In the genomic region with DNA sequence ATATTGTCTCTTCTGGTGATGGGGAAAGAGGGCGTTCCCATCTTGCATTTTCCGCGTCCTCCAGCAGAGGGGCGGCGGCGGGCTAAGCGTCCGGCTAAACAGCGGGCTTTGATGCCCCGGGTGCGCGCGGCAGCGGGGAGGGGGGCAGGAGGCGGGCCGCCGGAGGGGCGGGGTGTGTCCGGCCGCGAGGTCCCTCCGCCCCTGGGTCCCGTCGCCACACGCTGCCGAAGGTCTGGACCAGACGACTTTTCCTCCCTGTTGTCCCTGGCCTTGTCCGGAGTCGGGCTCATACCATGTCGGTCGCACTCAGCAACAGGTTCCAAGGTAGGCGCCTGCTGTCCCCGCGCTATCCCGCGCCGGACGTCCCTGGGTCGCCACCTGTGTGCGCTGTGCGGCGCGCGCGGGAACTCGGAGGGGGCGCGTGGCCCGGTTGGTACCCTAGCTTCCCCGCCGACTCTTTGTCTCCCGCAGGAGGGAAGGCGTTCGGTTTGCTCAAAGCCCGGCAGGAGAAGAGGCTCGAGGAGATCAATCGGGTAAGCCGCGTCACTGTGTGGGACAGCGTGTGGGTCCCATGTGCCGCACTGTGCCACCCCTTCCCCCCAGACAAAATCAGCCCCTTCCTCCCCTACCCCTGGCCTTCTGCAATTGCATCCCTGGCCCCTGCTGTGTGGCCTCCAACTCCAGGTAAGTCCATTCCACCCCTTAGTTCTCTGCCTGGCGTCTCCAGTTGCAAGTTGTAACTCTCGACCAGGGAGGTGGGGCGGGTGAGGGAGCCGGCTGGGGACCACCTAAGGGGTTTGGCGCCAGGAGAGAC, we compare ENCODE assay signal across 8 mouse cellular contexts. TPM values are rescaled to one million over a fixed set of nuclear protein-coding genes. Genes with fewer than 3 reads are reported as not detected.
DNase-seq lines count a peak whose midpoint lies in the region; ATAC-seq and TF ChIP-seq lines count a peak whose summit lies in the region.

A gene (plus strand): TSS at position 82 of the 814 bp plus-strand sequence.

- DNase-seq in layer of hippocampus, adult 9-11 months, result peak; percentile 21
- DNase-seq in layer of hippocampus, postnatal 14 days (ENCODE audit: low spot score in 2 of 2), result no peak
- peak; percentile 51 to 65 for DNase-seq in heart, adult 18-20 months
- peak; percentile 69 for DNase-seq in kidney, adult 18-20 months
- DNase-seq in lung, adult 18-20 months, result peak; percentile 23 to 64
- peak; percentile 31 to 45 for DNase-seq in thymus, postnatal 36 days

- H3K4me2 ChIP-seq in neural tube, embryonic 12.5 days (replicated peaks), result peak within 1 kb of the TSS; percentile 96

- H3K9me3 ChIP-seq in neural tube, embryonic 12.5 days, result no peaks in the 10 kb centered on the region

- peaks cover 9% of the 10 kb centered on the region; the same call in 1 of the 2 replicates for H3K36me3 ChIP-seq in neural tube, embryonic 12.5 days

- H3K4me3 ChIP-seq in cortical plate, adult 2 months (ENCODE audit: insufficient read depth, low read length), result peak within 1 kb of the TSS; percentile 35
- peak within 1 kb of the TSS; percentile 68 for H3K4me3 ChIP-seq in neural tube, embryonic 12.5 days

- ATAC-seq in neural tube, embryonic 12.5 days (ENCODE audit: low FRiP score, low read depth), result peak; percentile 58; the same call in 1 of the 2 replicates

- no peak for TF ChIP-seq POLR2A in cortical plate, adult 2 months (IDR thresholded peaks at IDR 0.05; ENCODE audit: extremely low read depth, insufficient read depth, low read length)

- no peak within 1 kb of the TSS for H3K27ac ChIP-seq in cortical plate, adult 2 months (ENCODE audit: insufficient read depth, low read length)
- no peak within 1 kb of the TSS for H3K27ac ChIP-seq in neural tube, embryonic 12.5 days

- TF ChIP-seq CTCF in cortical plate, adult 2 months (IDR thresholded peaks at IDR 0.05; ENCODE audit: extremely low read depth, insufficient read depth, low read length), result no peak

- no peaks in the 10 kb centered on the region for H3K4me1 ChIP-seq in cortical plate, adult 2 months (ENCODE audit: control insufficient read depth, insufficient read depth, low read length)
- peaks cover 24% of the 10 kb centered on the region for H3K4me1 ChIP-seq in neural tube, embryonic 12.5 days

- H3K27me3 ChIP-seq in neural tube, embryonic 12.5 days (replicated peaks), result peaks cover 12% of the 10 kb centered on the region

- WGBS in neural tube, embryonic 12.5 days, result under 1% methylated on average over 66 of the region's 66 CpGs

- H3K9ac ChIP-seq in neural tube, embryonic 12.5 days, result peak within 1 kb of the TSS; percentile 74

RNA-seq across cellular contexts. Expression of the gene that starts here (rescaled TPM):
- total RNA-seq in layer of hippocampus, postnatal 14 days (2021), result 1 to 10 TPM; 4.9 to 8.0 TPM
- 7.5 and 10.1 TPM in 2 replicates for polyA plus RNA-seq in cortical plate, adult 2 months (2012; rRNA removed)
- total RNA-seq in heart, adult 18-20 months (2021), result 1 to 10 TPM; 2.5 to 3.5 TPM
- polyA plus RNA-seq in neural tube, embryonic 12.5 days (2016; fragmentation: Nextera tagmentation; extraction: Ambion mirVana), result 39.5 and 39.6 TPM in 2 replicates

Comparison
In these comparisons a context has a peak if more than half of its experiments do, and no peak if none do; other contexts are left out.
1. DNase-seq: peak in layer of hippocampus, adult 9-11 months (single experiment), heart, adult 18-20 months (2 of 2), kidney, adult 18-20 months (single experiment), lung, adult 18-20 months (2 of 2) and thymus, postnatal 36 days (2 of 2); none in layer of hippocampus, postnatal 14 days (0 of 2).